Mouse (Mus musculus) layer of hippocampus, adult 11-12 months (tissue): Measurements from ENCODE around the gene Atg4b.
A peak's percentile ranks its signal among the peaks of the same experiment; 100 is the strongest.
"Not testable (repeated sequence)": the region's sequence is repeated elsewhere in the genome, so short reads cannot be mapped to it uniquely, and the experiment has no call there.

ENCODE experiments used
- DNase-seq: peaks from one replicate; pipeline ENCODE4 v3.0.0; 2022; ENCODE audit warnings: low spot score

Gene Atg4b

GRCm38 (mm10) chr1:93756154-93756553, 4.9 kb downstream of the Atg4b start:
- DNase-seq: no peak

- DNase-seq: no peak
Observed at GRCm38 (mm10) chr1:93760076-93760475, 8.8 kb downstream of the Atg4b start.

- not testable (repeated sequence) for DNase-seq
Observed at GRCm38 (mm10) chr1:93763531-93763930, 12.2 kb downstream of the Atg4b start.

DNA sequence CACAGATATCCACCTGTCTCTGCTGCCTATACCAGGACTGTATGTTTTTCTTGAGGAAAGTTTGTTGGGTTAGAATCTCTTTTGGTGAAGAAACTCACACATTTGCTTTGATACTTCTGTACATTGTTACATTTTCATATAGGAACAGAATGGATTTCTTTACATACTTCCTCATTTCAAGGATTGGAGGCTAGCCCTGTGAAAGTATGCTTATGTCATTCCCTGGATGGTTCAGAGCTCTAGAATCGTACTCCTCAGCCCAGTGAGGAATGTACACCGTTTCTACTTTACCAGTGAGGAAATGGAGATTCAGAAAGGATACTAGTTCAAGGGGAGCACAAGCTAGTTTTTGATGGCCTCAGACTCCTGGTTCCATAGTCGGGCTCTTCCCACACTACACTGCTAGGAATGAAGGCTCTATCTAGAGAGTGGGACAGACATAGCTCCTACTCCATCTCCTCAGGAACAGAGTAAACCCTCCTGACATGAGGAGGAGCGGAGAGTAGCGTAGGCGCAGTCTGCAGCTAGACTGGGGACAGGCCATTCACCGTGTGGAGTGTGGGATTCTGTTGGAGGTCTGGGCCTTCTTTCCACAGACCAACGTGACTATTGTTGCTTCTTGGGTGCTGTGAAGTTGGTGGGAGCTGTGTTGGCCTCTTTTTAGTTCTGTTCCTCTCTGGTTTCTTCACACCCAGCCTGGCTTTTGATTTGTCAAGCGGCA, 13.7 kb downstream of the Atg4b start:
- DNase-seq: no peak

GRCm38 (mm10) chr1:93767600-93767999, 16.3 kb downstream of the Atg4b start:
- DNase-seq: no peak

DNA sequence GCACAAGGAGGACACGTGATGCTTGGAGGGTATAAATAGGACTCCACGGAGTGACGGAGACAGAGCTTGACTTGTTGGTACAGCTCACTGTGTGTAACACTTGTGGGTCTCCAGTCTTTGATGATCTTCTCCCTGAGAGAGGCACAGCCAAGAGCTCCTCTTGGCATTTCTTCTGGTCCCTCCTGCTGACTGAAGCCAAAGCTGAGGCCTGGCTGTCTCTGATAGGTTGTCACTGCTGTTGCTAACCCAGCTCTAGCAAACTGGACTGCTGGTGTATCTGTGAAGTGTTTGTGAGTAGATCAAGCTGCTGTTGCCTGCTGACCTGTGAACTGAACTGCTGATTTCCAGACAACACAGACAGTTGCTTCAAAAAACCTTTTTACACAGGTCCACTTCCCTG, 18.6 kb downstream of the Atg4b start:
- no peak for DNase-seq

DNA sequence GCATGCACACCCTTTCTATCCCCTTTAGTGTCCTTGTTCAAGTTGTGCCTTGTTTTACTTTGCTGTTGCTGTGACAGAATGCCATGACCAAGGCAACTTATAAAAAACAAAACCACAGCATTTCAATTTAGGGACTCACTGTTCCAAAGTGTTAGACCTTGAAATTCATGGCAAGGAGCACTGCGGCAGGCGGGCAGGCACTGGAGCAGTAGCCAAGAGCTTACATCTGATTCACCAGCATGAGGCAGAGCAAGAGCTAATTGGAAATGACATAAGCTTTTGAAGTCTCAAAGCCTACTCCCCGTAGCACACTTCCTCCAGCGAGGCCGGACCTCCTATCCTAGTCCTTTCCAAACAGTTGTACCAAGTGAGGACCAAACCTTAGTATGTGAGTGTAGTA, 25.4 kb downstream of the Atg4b start:
- no peak for DNase-seq

GRCm38 (mm10) chr1:93786912-93787311, 35.6 kb downstream of the Atg4b start:
- no peak for DNase-seq

- no peak for DNase-seq
Observed at GRCm38 (mm10) chr1:93794526-93794925, 43.2 kb downstream of the Atg4b start.

DNA sequence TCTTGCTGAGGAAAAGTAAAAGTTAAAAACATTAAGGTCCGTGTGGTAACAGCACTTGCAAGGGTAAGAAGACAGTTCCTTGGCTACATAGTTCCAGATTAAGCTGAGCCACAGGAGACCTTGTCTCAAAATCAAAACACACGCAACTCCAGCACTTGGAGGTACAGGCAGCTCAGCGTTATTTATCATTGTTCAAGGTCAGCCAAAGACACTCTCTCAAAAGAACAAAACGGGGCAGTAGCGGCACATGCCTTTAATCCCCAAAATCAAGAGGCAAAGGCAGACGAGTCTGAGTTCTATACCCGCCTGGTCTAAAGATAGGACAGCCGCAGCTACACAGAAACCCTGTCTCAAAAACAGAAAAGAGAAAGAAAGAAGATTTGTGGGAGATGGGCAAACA, 44.6 kb downstream of the Atg4b start:
- DNase-seq: no peak

- no peak for DNase-seq
Observed at GRCm38 (mm10) chr1:93800670-93801503, 49.6 kb downstream of the Atg4b start.

DNA sequence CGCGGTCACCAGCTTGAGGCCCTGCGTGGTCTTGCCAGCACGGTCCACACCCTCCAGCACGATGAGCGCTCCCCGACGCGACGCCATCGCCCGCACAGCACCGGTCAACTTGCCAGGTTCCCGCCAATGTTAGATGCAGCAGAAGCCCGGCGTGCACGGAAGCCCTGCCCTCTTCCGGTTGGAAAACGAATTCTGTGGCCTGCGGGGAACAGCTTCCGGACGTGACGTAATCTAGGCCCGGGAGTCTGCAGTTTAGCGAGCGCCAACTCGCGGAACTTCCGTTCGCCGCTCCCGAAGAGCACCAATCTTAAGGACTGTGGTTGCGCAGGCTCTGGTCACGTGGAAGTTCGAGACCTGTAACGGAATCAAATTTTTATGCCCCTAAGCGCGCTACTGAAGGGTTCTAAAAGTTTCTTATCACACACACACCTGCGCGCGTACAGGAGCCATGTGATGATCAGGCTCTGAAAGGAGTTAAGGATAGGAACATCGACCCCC, 50.5 kb downstream of the Atg4b start, which contains the start of gene Dtymk:
Gene Dtymk (minus strand): TSS at position 194 of the 498 bp plus-strand sequence.
- DNase-seq: peak; percentile 93

DNA sequence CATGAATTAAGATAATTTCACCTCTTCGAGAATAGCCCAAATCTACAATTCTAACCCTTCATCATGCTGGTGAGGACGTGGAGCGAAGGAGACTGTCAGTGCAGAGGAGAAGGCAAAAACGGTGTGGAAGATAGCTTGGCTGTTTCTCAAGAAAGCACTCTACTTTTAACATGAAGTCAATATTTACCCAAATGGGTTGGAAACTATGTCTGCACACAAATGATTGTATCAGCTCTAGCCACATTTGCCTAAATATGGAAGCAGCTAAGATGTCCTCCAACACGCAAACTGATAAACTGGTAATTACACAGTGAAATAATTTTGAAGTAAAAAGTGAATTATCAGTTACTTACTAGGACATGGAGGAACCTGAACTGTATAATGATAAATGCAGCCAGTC, 51.5 kb downstream of the Atg4b start:
- DNase-seq: no peak

GRCm38 (mm10) chr1:93803556-93804507, 52.5 kb downstream of the Atg4b start, which contains the start of gene Ing5:
TSS of gene Ing5 (plus strand) at chr1:93803965.
- DNase-seq: peak; percentile 100

DNA sequence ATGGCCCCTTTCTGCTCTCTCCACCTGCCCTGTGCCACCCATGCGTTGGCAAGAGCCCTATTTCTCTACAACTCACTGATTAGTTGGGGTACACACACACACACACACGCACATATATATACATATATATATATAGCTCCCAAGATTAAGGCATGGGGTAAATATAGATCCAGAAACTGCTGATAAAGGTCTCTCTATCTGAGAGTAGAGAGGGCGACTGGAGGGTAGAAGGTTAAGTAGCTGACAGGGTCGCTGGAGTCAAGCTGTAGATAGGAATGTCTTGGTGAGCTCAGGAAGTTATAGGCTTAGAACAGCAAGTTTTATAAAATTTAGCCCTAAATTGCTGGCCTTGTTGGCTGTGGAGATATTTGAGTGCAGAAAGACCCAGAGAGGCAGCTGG, 53.5 kb downstream of the Atg4b start:
- no peak for DNase-seq

- DNase-seq: no peak
Observed at GRCm38 (mm10) chr1:93805221-93805951, 54.1 kb downstream of the Atg4b start.

GRCm38 (mm10) chr1:93808871-93809270, 57.6 kb downstream of the Atg4b start:
- no peak for DNase-seq

GRCm38 (mm10) chr1:93810011-93810410, 58.7 kb downstream of the Atg4b start:
- DNase-seq: no peak

GRCm38 (mm10) chr1:93811495-93812039, 60.3 kb downstream of the Atg4b start:
- no peak for DNase-seq

GRCm38 (mm10) chr1:93817823-93818532, 66.7 kb downstream of the Atg4b start:
- no peak for DNase-seq
